Mouse (Mus musculus): ENCODE measurements around the gene Agr2.

GRCm38 (mm10) chr12:35979625-35980024 is 13.1 kb upstream of the Agr2 start:
- TF ChIP-seq CTCF (IDR thresholded peaks at IDR 0.05; ENCODE audit: low read depth) (no peak), EP300 (IDR thresholded peaks at IDR 0.05; ENCODE audit: low read depth) (no peak)
